Mouse (Mus musculus) cerebellum, adult 18-20 months (tissue): ENCODE measurements at regions not wholly inside any gene's neighbourhood (a gene's known extent, or its start where the extent isn't known, plus 50 kb on each side); places are given as distances from the start of the nearest gene placed in this dataset.

Source experiments
- DNase-seq, 2 experiments: peaks; one replicate each; pipeline ENCODE4 v3.0.0; 2021

GRCm38 (mm10) chr7:142835319-142835718 lies 92.1 kb upstream of the Ins2 start:
- DNase-seq = no peak

- DNase-seq = no peak
Measured at GRCm38 (mm10) chr7:142830969-142831673, 87.9 kb upstream of the Ins2 start.

- DNase-seq = no peak
Measured at GRCm38 (mm10) chr7:142810711-142811110, 67.5 kb upstream of the Ins2 start.

- DNase-seq = peak; percentile 31 to 32
Measured at GRCm38 (mm10) chr7:142799424-142799823, 56.2 kb upstream of the Ins2 start.

- DNase-seq = no peak
Measured at GRCm38 (mm10) chr7:142794481-142794880, 51.3 kb upstream of the Ins2 start.
